Mouse (Mus musculus) C2C12 (cell line): ENCODE results near the gene Lrtm2. TPM values are rescaled to one million over a fixed set of nuclear protein-coding genes. Genes with fewer than 3 reads are reported as not detected.

ENCODE experiments used
- H3K27me3 ChIP-seq: one replicate; pipeline ENCODE4 v1.6.1; 2011; ENCODE audit not compliant: control insufficient read depth, insufficient read depth, insufficient read length
- H3K36me3 ChIP-seq: one replicate; pipeline ENCODE4 v1.6.1; 2011; ENCODE audit not compliant: control insufficient read depth, insufficient read depth
- H3K4me3 ChIP-seq: one replicate; pipeline ENCODE4 v1.5.1; 2011; ENCODE audit warnings: mild to moderate bottlenecking, control low read depth; ENCODE audit not compliant: poor library complexity, insufficient read depth, severe bottlenecking
- H3K79me2 ChIP-seq: one replicate; pipeline ENCODE4 v1.6.1; 2011; ENCODE audit not compliant: control insufficient read depth, insufficient read depth
- H3K79me3 ChIP-seq: one replicate; pipeline ENCODE4 v1.6.1; 2011; ENCODE audit warnings: low read depth, control low read depth
- H3ac ChIP-seq: one replicate; pipeline ENCODE3; 2011; ENCODE audit warnings: low read depth; ENCODE audit not compliant: control insufficient read depth, insufficient read length
- CEBPB ChIP-seq: IDR thresholded peaks from one replicate; pipeline ENCODE4 v1.6.1; 2011; ENCODE audit warnings: low read depth, mild to moderate bottlenecking, control low read depth, moderate library complexity
- CTCF ChIP-seq: IDR thresholded peaks from one replicate; pipeline ENCODE4 v1.5.1; 2011; ENCODE audit not compliant: control insufficient read depth, insufficient read depth, insufficient read length
- FOSL1 ChIP-seq: IDR thresholded peaks from one replicate; pipeline ENCODE4 v1.8.0; 2011; ENCODE audit warnings: mild to moderate bottlenecking, low read length; ENCODE audit not compliant: poor library complexity, insufficient read depth, severe bottlenecking
- MAX ChIP-seq: IDR thresholded peaks from one replicate; pipeline ENCODE4 v1.6.1; 2011; ENCODE audit warnings: mild to moderate bottlenecking, control low read depth
- MYOD1 ChIP-seq: IDR thresholded peaks from one replicate; pipeline ENCODE4 v1.6.1; 2011; ENCODE audit warnings: low read depth; ENCODE audit not compliant: control insufficient read depth, insufficient read length
- MYOG ChIP-seq: IDR thresholded peaks from one replicate; pipeline ENCODE4 v1.6.1; 2011; ENCODE audit not compliant: control insufficient read depth, insufficient read length; ENCODE audit errors: extremely low read depth
- USF1 ChIP-seq: IDR thresholded peaks from one replicate; pipeline ENCODE4 v1.6.1; 2011; ENCODE audit warnings: low read depth, mild to moderate bottlenecking, control low read depth, moderate library complexity
- polyA plus RNA-seq: library from polyadenylated mRNA; unstranded; fragments of >200 nt; fragmentation: generic; extraction: Trizol; gene quantifications from one replicate; pipeline ENCODE4 v1.2.1, GENCODE M21; 2012; ENCODE audit warnings: missing spikeins

The Lrtm2 gene
- polyA plus RNA-seq, 1 experiment = not detected

DNA sequence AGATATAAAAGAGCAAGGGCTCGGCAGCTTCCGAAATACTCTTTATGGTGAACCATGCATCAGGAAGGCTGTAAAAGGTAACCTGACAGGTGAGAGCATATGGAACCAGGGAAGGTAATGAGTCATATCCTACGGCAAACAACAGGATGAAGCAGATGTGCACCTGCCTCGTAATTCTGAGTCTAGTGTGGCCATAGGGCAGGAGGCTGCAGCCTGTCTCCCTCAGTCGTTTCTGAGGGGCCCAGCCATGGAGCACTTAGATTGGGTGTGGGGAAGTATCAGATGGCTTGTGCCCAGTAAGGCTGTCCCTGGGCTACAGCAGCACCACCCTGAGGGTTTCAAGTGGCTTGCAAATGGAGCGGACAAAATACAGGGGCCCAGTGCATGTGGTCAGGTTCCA lies 21.9 kb upstream of the Lrtm2 start:
- H3ac ChIP-seq = no peak overlapping the region
- H3K36me3 ChIP-seq = peaks cover 32% of the 10 kb centered on the region
- H3K27me3 ChIP-seq = no peaks in the 10 kb centered on the region
- H3K79me3 ChIP-seq = no peaks in the 10 kb centered on the region
- H3K79me2 ChIP-seq = no peaks in the 10 kb centered on the region
- TF ChIP-seq MYOD1 (no peak), USF1 (no peak), CEBPB (no peak), CTCF (no peak), FOSL1 (no peak), MAX (no peak), MYOG (no peak)
- no peak overlapping the region for H3K4me3 ChIP-seq

DNA sequence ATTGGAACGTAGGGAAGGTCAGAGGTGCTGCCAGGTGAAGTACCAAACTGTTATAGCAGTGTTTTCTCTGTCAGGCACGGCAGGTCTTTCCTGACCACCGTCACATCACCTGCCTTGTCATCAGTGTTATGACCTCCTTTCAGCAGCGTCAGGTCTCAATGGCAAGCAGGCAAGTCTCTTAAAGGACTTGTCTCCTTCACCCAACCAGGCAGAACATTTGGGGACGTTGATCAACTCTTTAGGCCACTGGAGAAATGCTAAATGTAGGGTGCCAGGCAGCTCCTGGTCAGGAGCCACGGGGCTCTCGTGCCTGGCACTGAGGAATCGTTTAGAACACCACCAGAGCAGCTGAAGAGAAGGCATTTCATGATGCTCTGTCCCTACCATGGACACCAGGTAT lies 21.1 kb upstream of the Lrtm2 start:
- no peaks in the 10 kb centered on the region for H3K79me2 ChIP-seq
- H3K27me3 ChIP-seq = peaks cover 2% of the 10 kb centered on the region
- H3K79me3 ChIP-seq = no peaks in the 10 kb centered on the region
- H3K36me3 ChIP-seq = peaks cover 27% of the 10 kb centered on the region
- TF ChIP-seq CEBPB (no peak), MYOG (no peak), USF1 (no peak), FOSL1 (no peak), CTCF (no peak), MAX (no peak), MYOD1 (no peak)
- H3K4me3 ChIP-seq = no peak overlapping the region
- no peak overlapping the region for H3ac ChIP-seq

- peaks cover 8% of the 10 kb centered on the region for H3K27me3 ChIP-seq
- H3ac ChIP-seq = no peak overlapping the region
- no peaks in the 10 kb centered on the region for H3K79me3 ChIP-seq
- peaks cover 23% of the 10 kb centered on the region for H3K36me3 ChIP-seq
- no peak for TF ChIP-seq MYOD1
- no peak for TF ChIP-seq FOSL1
- TF ChIP-seq MAX = no peak
- TF ChIP-seq MYOG = no peak
- TF ChIP-seq CEBPB = no peak
- no peak for TF ChIP-seq CTCF
- no peak for TF ChIP-seq USF1
- no peak overlapping the region for H3K4me3 ChIP-seq
- H3K79me2 ChIP-seq = no peaks in the 10 kb centered on the region
Measured at GRCm38 (mm10) chr6:119350703-119351198, 20.2 kb upstream of the Lrtm2 start.

- peaks cover 8% of the 10 kb centered on the region for H3K27me3 ChIP-seq
- no peaks in the 10 kb centered on the region for H3K36me3 ChIP-seq
- H3ac ChIP-seq = no peak overlapping the region
- no peaks in the 10 kb centered on the region for H3K79me3 ChIP-seq
- H3K4me3 ChIP-seq = no peak overlapping the region
- no peaks in the 10 kb centered on the region for H3K79me2 ChIP-seq
- no peak for TF ChIP-seq MAX
- TF ChIP-seq CTCF = no peak
- TF ChIP-seq MYOD1 = no peak
- no peak for TF ChIP-seq USF1
- TF ChIP-seq MYOG = no peak
- TF ChIP-seq CEBPB = no peak
- TF ChIP-seq FOSL1 = no peak
Measured at GRCm38 (mm10) chr6:119348234-119348633, 17.7 kb upstream of the Lrtm2 start.

- no peaks in the 10 kb centered on the region for H3K36me3 ChIP-seq
- H3K79me2 ChIP-seq = no peaks in the 10 kb centered on the region
- H3K79me3 ChIP-seq = no peaks in the 10 kb centered on the region
- no peak for TF ChIP-seq USF1
- no peak for TF ChIP-seq CEBPB
- no peak for TF ChIP-seq FOSL1
- no peak for TF ChIP-seq MYOD1
- no peak for TF ChIP-seq CTCF
- TF ChIP-seq MYOG = no peak
- TF ChIP-seq MAX = no peak
- peaks cover 8% of the 10 kb centered on the region for H3K27me3 ChIP-seq
- H3ac ChIP-seq = no peak overlapping the region
- H3K4me3 ChIP-seq = no peak overlapping the region
Measured at GRCm38 (mm10) chr6:119347813-119348212, 17.2 kb upstream of the Lrtm2 start.

GRCm38 (mm10) chr6:119346257-119346656 lies 15.7 kb upstream of the Lrtm2 start:
- no peak for TF ChIP-seq MYOG
- TF ChIP-seq FOSL1 = no peak
- no peak for TF ChIP-seq MYOD1
- TF ChIP-seq CEBPB = no peak
- no peak for TF ChIP-seq USF1
- TF ChIP-seq MAX = no peak
- TF ChIP-seq CTCF = no peak
- Histone ChIP-seq H3K4me3 (no peak overlapping the region), H3K79me2 (no peaks in the 10 kb centered on the region), H3K27me3 (peaks cover 8% of the 10 kb centered on the region), H3ac (no peak overlapping the region), H3K79me3 (no peaks in the 10 kb centered on the region), H3K36me3 (no peaks in the 10 kb centered on the region)
